Mouse (Mus musculus) cerebellum, adult 8-10 months (tissue): ENCODE results near the gene Ckap2l.

Source experiments
- DNase-seq: peaks from one replicate; pipeline ENCODE4 v3.0.0; 2022

The Ckap2l gene

GRCm38 (mm10) chr2:129233218-129233617 lies 63.8 kb downstream of the Ckap2l start:
- DNase-seq, result no peak

DNA sequence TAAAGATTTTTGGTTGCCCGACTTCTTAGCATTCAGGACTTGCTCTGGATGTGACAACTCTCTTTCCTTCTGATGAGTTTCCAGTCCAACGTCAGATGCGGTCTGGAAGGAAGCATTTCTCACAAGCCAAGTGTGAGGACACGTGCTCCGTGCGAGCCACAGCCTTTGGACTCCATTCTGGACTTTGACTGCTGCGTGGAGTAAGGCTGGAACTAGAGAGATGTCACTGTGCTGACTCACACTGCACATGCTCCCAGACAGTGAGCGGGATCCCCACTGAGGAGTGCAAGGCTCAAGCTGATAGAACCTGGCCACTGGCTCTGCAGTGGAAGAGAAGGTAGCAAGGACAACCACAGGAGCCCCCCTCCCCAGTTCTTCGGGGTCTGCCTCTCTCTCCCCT lies 64.5 kb downstream of the Ckap2l start:
- no peak for DNase-seq

DNA sequence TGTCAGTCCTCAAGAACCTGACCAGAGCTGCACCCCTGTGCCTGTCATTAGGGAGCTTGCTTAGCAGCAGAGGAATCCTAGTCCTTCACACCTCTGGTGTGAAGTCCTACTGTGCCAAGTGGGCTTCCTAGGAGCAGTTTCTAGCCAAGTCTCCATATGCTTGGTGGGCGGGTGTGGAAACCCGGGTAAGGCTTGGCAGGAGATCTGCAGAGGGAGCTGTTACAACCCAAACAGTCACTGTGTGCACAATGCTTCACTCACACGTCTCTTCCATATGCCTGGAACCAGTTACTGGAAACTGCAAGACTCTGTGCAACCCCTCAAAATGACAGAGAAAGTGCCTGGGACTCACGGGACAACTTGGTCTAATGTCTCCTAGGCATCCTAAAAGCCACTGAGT lies 65.0 kb downstream of the Ckap2l start:
- no peak for DNase-seq

DNA sequence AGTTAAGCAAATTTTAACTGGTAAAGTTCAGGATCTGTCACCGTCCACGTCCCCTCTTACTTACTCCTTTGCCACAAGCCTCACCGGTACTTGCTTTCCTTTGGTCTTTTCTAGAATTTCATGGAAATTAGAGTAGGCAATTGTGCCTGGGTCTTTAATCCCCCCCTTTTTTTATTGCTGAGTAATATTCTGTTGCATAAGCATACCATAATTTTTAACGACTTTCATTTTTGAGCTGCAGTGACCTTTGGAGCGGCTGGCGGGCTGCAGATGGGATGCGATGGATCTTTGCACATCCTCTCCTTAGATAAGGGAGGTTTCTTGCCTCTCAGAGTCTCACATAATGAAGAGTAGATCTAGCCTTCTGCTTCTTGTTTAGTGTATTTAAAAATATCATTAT lies 67.7 kb downstream of the Ckap2l start:
- DNase-seq, result no peak

- no peak for DNase-seq
Measured at GRCm38 (mm10) chr2:129228571-129228970, 68.4 kb downstream of the Ckap2l start.

- DNase-seq, result no peak
Measured at GRCm38 (mm10) chr2:129227709-129228108, 69.3 kb downstream of the Ckap2l start.

- DNase-seq, result no peak
Measured at GRCm38 (mm10) chr2:129227011-129227529, 69.9 kb downstream of the Ckap2l start.

GRCm38 (mm10) chr2:129226296-129226851 lies 70.6 kb downstream of the Ckap2l start:
- DNase-seq, result no peak

DNA sequence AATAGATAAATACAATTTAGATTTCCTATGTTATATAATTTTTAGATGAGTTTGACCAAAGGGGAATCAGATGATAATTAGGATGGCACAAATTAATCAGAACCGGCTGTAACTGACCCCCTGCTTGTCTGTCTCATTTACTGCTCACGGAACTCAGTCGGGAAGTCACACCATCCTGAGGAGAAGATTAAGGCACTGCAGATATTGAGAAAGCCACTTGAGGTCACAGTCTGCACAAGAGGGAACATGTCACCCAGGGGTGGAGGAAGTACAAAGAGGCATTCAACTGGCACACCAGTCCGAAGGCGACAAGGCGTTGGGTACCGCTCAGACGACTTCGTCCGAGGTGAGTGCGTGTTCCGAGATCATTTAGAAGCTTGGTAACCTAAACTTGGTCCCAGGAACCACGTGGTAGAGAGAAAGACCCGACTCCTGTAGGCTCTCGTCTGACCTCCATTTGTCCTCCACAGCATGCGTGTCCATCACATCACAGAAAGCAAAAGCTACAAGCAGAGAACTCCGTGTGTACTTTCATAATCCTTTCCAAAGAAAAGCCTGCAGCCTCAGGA lies 71.7 kb downstream of the Ckap2l start:
- DNase-seq, result no peak

GRCm38 (mm10) chr2:129224178-129224577 lies 72.8 kb downstream of the Ckap2l start:
- no peak for DNase-seq

GRCm38 (mm10) chr2:129221097-129221632 lies 75.8 kb downstream of the Ckap2l start:
- no peak for DNase-seq

- no peak for DNase-seq
Measured at GRCm38 (mm10) chr2:129218537-129219105, 78.4 kb downstream of the Ckap2l start.
